Mouse (Mus musculus) embryonic fibroblast, embryonic 13.5 days (primary cell): ENCODE measurements around the gene Cdc45.

Source experiments
- CTCF ChIP-seq: IDR thresholded peaks from 2 replicates; pipeline ENCODE4 v1.5.1; 2011; ENCODE audit warnings: mild to moderate bottlenecking, control low read depth, low read length, moderate library complexity, borderline replicate concordance; ENCODE audit not compliant: insufficient read depth
- POLR2A ChIP-seq: IDR thresholded peaks from 2 replicates; pipeline ENCODE4 v1.6.1; 2011; ENCODE audit warnings: low read depth, mild to moderate bottlenecking, control low read depth, low read length, moderate library complexity

GRCm38 (mm10) chr16:18775621-18776555, 35.9 kb downstream of the Cdc45 start:
- TF ChIP-seq CTCF (no peak), POLR2A (no peak)
